Mouse (Mus musculus): ENCODE data around the gene Cd200r4. TPM values are rescaled to one million over a fixed set of nuclear protein-coding genes. Genes with fewer than 3 reads are reported as not detected.

Gene Cd200r4
- polyA plus RNA-seq (2015; fragmentation: Illumina TruSeq; extraction: RNeasy Lipid Tissue Mini Kit (QIAGEN cat#74804); ENCODE audit: insufficient read depth, low replicate concordance) = 4.6 TPM

DNA sequence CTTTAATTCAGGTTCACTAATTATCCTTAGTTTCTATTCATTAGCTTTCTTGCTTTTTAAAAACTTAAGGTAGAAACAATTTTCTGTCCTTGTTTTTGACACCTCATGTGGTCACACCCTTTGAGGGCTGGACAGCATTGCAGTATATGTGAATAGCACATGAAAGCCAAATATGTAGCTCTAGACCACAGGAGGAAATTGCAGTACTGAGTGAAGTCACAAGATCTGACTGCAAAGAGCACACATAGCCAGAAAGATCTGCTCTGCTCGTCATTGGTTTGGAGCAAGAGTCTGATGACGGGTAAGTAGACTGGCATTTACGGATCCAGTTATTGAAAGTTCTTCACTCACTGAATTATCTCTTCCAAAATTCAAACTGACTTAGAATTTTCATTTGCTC, at the start of gene Cd200r4:
Gene Cd200r4 (plus strand): TSS at position 190 of the 400 bp plus-strand sequence.

DNA sequence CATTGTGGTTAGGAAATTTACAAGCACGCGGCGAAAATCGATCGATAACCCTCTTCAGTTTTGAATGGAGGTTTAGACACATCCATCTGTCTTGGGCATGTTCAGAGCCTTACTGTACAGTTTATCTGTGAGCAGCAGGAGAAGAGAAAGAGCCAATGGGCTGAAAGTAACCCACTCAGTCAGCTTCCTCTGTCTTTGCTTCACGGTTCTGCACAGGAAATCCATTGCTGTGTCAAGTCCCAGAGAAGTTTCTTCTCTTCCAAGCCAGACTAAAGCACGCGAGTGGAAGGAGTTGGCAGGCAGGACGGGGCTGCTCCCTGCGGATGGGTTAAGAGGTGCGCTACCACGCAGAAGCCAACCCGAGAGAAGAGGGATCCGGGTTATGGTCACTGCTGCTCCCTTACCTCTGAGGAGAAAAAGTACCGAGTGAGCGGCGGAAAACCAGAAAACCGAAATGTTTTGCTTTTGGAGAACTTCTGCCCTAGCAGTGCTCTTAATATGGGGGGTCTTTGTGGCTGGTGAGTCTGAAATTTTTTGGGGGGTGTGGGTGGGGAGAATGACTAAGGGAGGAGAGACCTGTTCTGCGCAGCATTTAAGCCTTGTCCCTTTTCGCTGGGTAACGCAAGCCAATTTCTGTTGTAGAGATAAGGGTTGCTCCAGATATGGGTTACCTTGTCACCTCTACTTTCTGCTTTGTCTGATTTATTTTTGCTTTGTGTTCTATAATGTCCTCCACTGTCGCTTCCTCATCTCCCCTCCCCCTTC, 45.8 kb upstream of the Cd200r4 start, which contains the start of gene Cd200r1:
Gene Cd200r1 (plus strand): TSS at position 182 of the 765 bp plus-strand sequence.

DNA sequence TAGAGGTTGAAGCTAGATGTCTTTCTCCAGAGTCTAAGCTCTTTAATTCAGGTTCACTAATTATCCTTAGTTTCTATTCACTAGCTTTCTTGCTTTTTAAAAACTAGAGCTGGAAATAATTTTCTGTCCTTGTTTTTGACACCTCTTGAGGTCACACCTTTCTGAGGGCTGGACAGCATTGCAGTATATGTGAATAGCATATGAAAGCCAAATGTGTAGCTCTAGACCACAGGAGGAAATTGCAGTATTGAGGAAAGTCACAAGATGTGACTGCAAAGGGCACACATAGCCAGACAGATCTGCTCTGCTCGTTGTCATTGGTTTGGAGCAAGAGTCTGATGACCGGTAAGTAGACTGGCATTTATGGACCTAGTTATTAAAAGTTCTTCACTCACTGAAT, 55.3 kb downstream of the Cd200r4 start, which contains the start of gene Cd200r2:
Gene Cd200r2 (plus strand): TSS at position 301 of the 400 bp plus-strand sequence.

Other genes starting within 250 kb of the Cd200r4 start
- gene Nepro, start 87.4 kb upstream of the Cd200r4 start, polyA plus RNA-seq (2015; fragmentation: Illumina TruSeq; extraction: RNeasy Lipid Tissue Mini Kit (QIAGEN cat#74804); ENCODE audit: insufficient read depth, low replicate concordance) = 20.2 TPM
- 19.7 TPM for gene Gtpbp8, start 65.4 kb upstream of the Cd200r4 start, polyA plus RNA-seq (2015; fragmentation: Illumina TruSeq; extraction: RNeasy Lipid Tissue Mini Kit (QIAGEN cat#74804); ENCODE audit: insufficient read depth, low replicate concordance)
- 15.8 TPM for gene Cd200r1, start 46.0 kb upstream of the Cd200r4 start, polyA plus RNA-seq (2015; fragmentation: Illumina TruSeq; extraction: RNeasy Lipid Tissue Mini Kit (QIAGEN cat#74804); ENCODE audit: insufficient read depth, low replicate concordance)
- not detected for gene Cd200r2, start 55.4 kb downstream of the Cd200r4 start, polyA plus RNA-seq (2015; fragmentation: Illumina TruSeq; extraction: RNeasy Lipid Tissue Mini Kit (QIAGEN cat#74804); ENCODE audit: insufficient read depth, low replicate concordance)
- 2.0 TPM for gene Cd200r3, start 131.9 kb downstream of the Cd200r4 start, polyA plus RNA-seq (2015; fragmentation: Illumina TruSeq; extraction: RNeasy Lipid Tissue Mini Kit (QIAGEN cat#74804); ENCODE audit: insufficient read depth, low replicate concordance)

Measured in spleen, adult 10 weeks (tissue).